Mouse (Mus musculus): ENCODE data around the gene Ifitm6. TPM values are rescaled to one million over a fixed set of nuclear protein-coding genes. Genes with fewer than 3 reads are reported as not detected.

The Ifitm6 gene
- polyA plus RNA-seq, 1 experiment from 2014 or later, result 1.6 TPM

- H3K4me3 ChIP-seq, result no peak overlapping the region
- H3K9ac ChIP-seq, result no peak overlapping the region
- WGBS, result 94% methylated on average over 5 of the region's 5 CpGs
- no peak overlapping the region for H3K4me2 ChIP-seq
- H3K36me3 ChIP-seq, result no peaks in the 10 kb centered on the region
- no peaks in the 10 kb centered on the region for H3K4me1 ChIP-seq
- H3K27me3 ChIP-seq, result no peaks in the 10 kb centered on the region
- H3K27ac ChIP-seq, result no peak overlapping the region
- no peaks in the 10 kb centered on the region for H3K9me3 ChIP-seq
- no peak for ATAC-seq (ENCODE audit: borderline replicate concordance, extremely low read depth, low FRiP score, low TSS enrichment)
Measured at GRCm38 (mm10) chr7:141019028-141019427, 1.3 kb upstream of the Ifitm6 start.

GRCm38 (mm10) chr7:141016707-141017697 lies 722 bp downstream of the Ifitm6 start:
- WGBS, result 78% methylated on average over 10 of the region's 10 CpGs
- Histone ChIP-seq H3K9ac (no peak overlapping the region), H3K36me3 (no peaks in the 10 kb centered on the region), H3K4me1 (no peaks in the 10 kb centered on the region), H3K27ac (no peak overlapping the region), H3K27me3 (no peaks in the 10 kb centered on the region), H3K4me3 (no peak overlapping the region), H3K4me2 (no peak overlapping the region), H3K9me3 (no peaks in the 10 kb centered on the region)
- ATAC-seq (ENCODE audit: borderline replicate concordance, extremely low read depth, low FRiP score, low TSS enrichment), result no peak

GRCm38 (mm10) chr7:141011238-141011770 lies 6.4 kb downstream of the Ifitm6 start:
- Histone ChIP-seq H3K27me3 (no peaks in the 10 kb centered on the region), H3K27ac (peak overlapping the region; percentile 76), H3K9ac (no peak overlapping the region), H3K4me2 (peak overlapping the region; percentile 65; the same call in 1 of the 2 replicates), H3K36me3 (no peaks in the 10 kb centered on the region), H3K4me1 (peaks cover 29% of the 10 kb centered on the region), H3K9me3 (no peaks in the 10 kb centered on the region), H3K4me3 (no peak overlapping the region)
- ATAC-seq (ENCODE audit: borderline replicate concordance, extremely low read depth, low FRiP score, low TSS enrichment), result no peak
- WGBS, result 83% methylated on average over 7 of the region's 7 CpGs

- peak; percentile 27; the same call in 1 of the 2 replicates for ATAC-seq (ENCODE audit: borderline replicate concordance, extremely low read depth, low FRiP score, low TSS enrichment)
- 2% methylated on average over 10 of the region's 10 CpGs for WGBS
- Histone ChIP-seq H3K4me1 (peaks cover 29% of the 10 kb centered on the region), H3K36me3 (no peaks in the 10 kb centered on the region), H3K4me2 (peak within 1 kb of the TSS; percentile 65), H3K4me3 (peak within 1 kb of the TSS; percentile 50), H3K27ac (peak within 1 kb of the TSS; percentile 76), H3K9ac (peak within 1 kb of the TSS; percentile 46), H3K27me3 (no peaks in the 10 kb centered on the region), H3K9me3 (no peaks in the 10 kb centered on the region)
Measured at GRCm38 (mm10) chr7:141010593-141010992, 7.1 kb downstream of the Ifitm6 start, which contains the start of gene Ifitm3. Ifitm3 (minus strand) TSS chr7:141010770.

GRCm38 (mm10) chr7:141009665-141010064 lies 8.1 kb downstream of the Ifitm6 start:
- Histone ChIP-seq H3K4me1 (peaks cover 29% of the 10 kb centered on the region), H3K4me2 (peak overlapping the region; percentile 65), H3K4me3 (peak overlapping the region; percentile 50), H3K9me3 (no peaks in the 10 kb centered on the region), H3K27ac (peak overlapping the region; percentile 57; the same call in 1 of the 2 replicates), H3K9ac (peak overlapping the region; percentile 46; the same call in 1 of the 2 replicates), H3K36me3 (no peaks in the 10 kb centered on the region), H3K27me3 (no peaks in the 10 kb centered on the region)
- 74% methylated on average over 9 of the region's 9 CpGs for WGBS
- ATAC-seq (ENCODE audit: borderline replicate concordance, extremely low read depth, low FRiP score, low TSS enrichment), result no peak

GRCm38 (mm10) chr7:141008938-141009660 lies 8.6 kb downstream of the Ifitm6 start:
- Histone ChIP-seq H3K36me3 (no peaks in the 10 kb centered on the region), H3K4me3 (peak overlapping the region; percentile 28), H3K9me3 (no peaks in the 10 kb centered on the region), H3K4me2 (peak overlapping the region; percentile 65), H3K27me3 (no peaks in the 10 kb centered on the region), H3K27ac (peak overlapping the region; percentile 57), H3K4me1 (peaks cover 29% of the 10 kb centered on the region), H3K9ac (0 out of 2 replicates have a peak overlapping the region, but pooled peaks have one; percentile 13)
- peak; percentile 80 for ATAC-seq (ENCODE audit: borderline replicate concordance, extremely low read depth, low FRiP score, low TSS enrichment)
- WGBS, result 6% methylated on average over 20 of the region's 20 CpGs

GRCm38 (mm10) chr7:141008312-141008761 lies 9.4 kb downstream of the Ifitm6 start:
- no peak overlapping the region for H3K9ac ChIP-seq
- H3K27ac ChIP-seq, result no peak overlapping the region
- no peaks in the 10 kb centered on the region for H3K27me3 ChIP-seq
- 0 out of 2 replicates have a peak overlapping the region, but pooled peaks have one; percentile 28 for H3K4me3 ChIP-seq
- no peaks in the 10 kb centered on the region for H3K36me3 ChIP-seq
- 8% methylated on average over 7 of the region's 7 CpGs for WGBS
- no peaks in the 10 kb centered on the region for H3K9me3 ChIP-seq
- peaks cover 29% of the 10 kb centered on the region for H3K4me1 ChIP-seq
- ATAC-seq (ENCODE audit: borderline replicate concordance, extremely low read depth, low FRiP score, low TSS enrichment), result peak; percentile 37; the same call in 1 of the 2 replicates
- peak overlapping the region; percentile 65 for H3K4me2 ChIP-seq

- no peak overlapping the region for H3K9ac ChIP-seq
- peaks cover 29% of the 10 kb centered on the region for H3K4me1 ChIP-seq
- H3K9me3 ChIP-seq, result no peaks in the 10 kb centered on the region
- WGBS, result 53% methylated on average over 5 of the region's 5 CpGs
- no peak for ATAC-seq (ENCODE audit: borderline replicate concordance, extremely low read depth, low FRiP score, low TSS enrichment)
- H3K27ac ChIP-seq, result no peak overlapping the region
- no peak overlapping the region for H3K4me3 ChIP-seq
- no peaks in the 10 kb centered on the region for H3K27me3 ChIP-seq
- no peaks in the 10 kb centered on the region for H3K36me3 ChIP-seq
- no peak overlapping the region for H3K4me2 ChIP-seq
Measured at GRCm38 (mm10) chr7:141006914-141007313, 10.8 kb downstream of the Ifitm6 start.

GRCm38 (mm10) chr7:141006446-141006845 lies 11.3 kb downstream of the Ifitm6 start:
- H3K4me3 ChIP-seq, result no peak overlapping the region
- no peak overlapping the region for H3K27ac ChIP-seq
- no peak overlapping the region for H3K4me2 ChIP-seq
- H3K4me1 ChIP-seq, result peaks cover 29% of the 10 kb centered on the region
- H3K9ac ChIP-seq, result no peak overlapping the region
- no peaks in the 10 kb centered on the region for H3K27me3 ChIP-seq
- no peaks in the 10 kb centered on the region for H3K36me3 ChIP-seq
- ATAC-seq (ENCODE audit: borderline replicate concordance, extremely low read depth, low FRiP score, low TSS enrichment), result no peak
- 87% methylated on average over 6 of the region's 6 CpGs for WGBS
- no peaks in the 10 kb centered on the region for H3K9me3 ChIP-seq

GRCm38 (mm10) chr7:141003248-141004010 lies 14.3 kb downstream of the Ifitm6 start:
- no peaks in the 10 kb centered on the region for H3K27me3 ChIP-seq
- H3K9me3 ChIP-seq, result no peaks in the 10 kb centered on the region
- no peak overlapping the region for H3K4me2 ChIP-seq
- H3K9ac ChIP-seq, result no peak overlapping the region
- whole genome bisulfite sequencing, result 73% methylated on average over 5 of the region's 5 CpGs
- peaks cover 3% of the 10 kb centered on the region for H3K4me1 ChIP-seq
- H3K27ac ChIP-seq, result no peak overlapping the region
- H3K4me3 ChIP-seq, result no peak overlapping the region
- ATAC-seq (ENCODE audit: borderline replicate concordance, extremely low read depth, low FRiP score, low TSS enrichment), result no peak
- H3K36me3 ChIP-seq, result no peaks in the 10 kb centered on the region

Measured in lung, embryonic 15.5 days (tissue).